Comparison of ENCODE assay signal across 23 mouse cellular contexts in genomic region chr5:119571644-119572043, GRCm38 (mm10).
DNase-seq lines count a peak whose midpoint lies in the region; ATAC-seq and TF ChIP-seq lines count a peak whose summit lies in the region.
"Had no signal": no experiment of that assay in that cellular context is flagged by ENCODE, and none has a peak within 500 bp of the region (broad histone marks: within the 10 kb centered on the region; RNA-seq: fewer than 3 reads in every experiment).

No protein-coding gene starts in this region.

- H3K79me2 ChIP-seq in liver, adult 2 months (ENCODE audit: control insufficient read depth, insufficient read depth, low read length), result no peaks in the 10 kb centered on the region

- no peak overlapping the region for H3K27ac ChIP-seq in hindbrain, postnatal 0 days
- H3K27ac ChIP-seq in hindbrain, embryonic 13.5 days, result no peak overlapping the region
- H3K27ac ChIP-seq in liver, adult 2 months (replicated peaks; ENCODE audit: insufficient read depth, low read depth, low read length), result no peak overlapping the region
- no peak overlapping the region for H3K27ac ChIP-seq in liver, embryonic 11.5 days (ENCODE audit: low read depth, low read length)
- H3K27ac ChIP-seq in testis, adult 2 months (ENCODE audit: control insufficient read depth, insufficient read depth, low read depth, low read length), result no peak overlapping the region
- no peak overlapping the region for H3K27ac ChIP-seq in stomach, postnatal 0 days (replicated peaks)
- H3K27ac ChIP-seq: embryonic facial prominence, embryonic 10.5 days; hindbrain, embryonic 14.5 days; liver, embryonic 15.5 days; neural tube, embryonic 12.5 days had no signal

- H3K27me3 ChIP-seq in hindbrain, postnatal 0 days (ENCODE audit: insufficient read depth, low read length), result no peaks in the 10 kb centered on the region
- H3K27me3 ChIP-seq in hindbrain, embryonic 13.5 days, result no peaks in the 10 kb centered on the region
- H3K27me3 ChIP-seq in liver, adult 2 months (ENCODE audit: control insufficient read depth, insufficient read depth, low read length), result no peaks in the 10 kb centered on the region
- H3K27me3 ChIP-seq in liver, embryonic 11.5 days (replicated peaks; ENCODE audit: control insufficient read depth, insufficient read depth, low read length), result no peaks in the 10 kb centered on the region
- no peaks in the 10 kb centered on the region for H3K27me3 ChIP-seq in testis, adult 2 months (ENCODE audit: control insufficient read depth, insufficient read depth, low read length)
- no peaks in the 10 kb centered on the region for H3K27me3 ChIP-seq in stomach, postnatal 0 days (ENCODE audit: control insufficient read depth, insufficient read depth, low read length)
- H3K27me3 ChIP-seq: liver, embryonic 15.5 days; megakaryocyte, embryonic 14.5 days; neural tube, embryonic 12.5 days had no signal

- no peak for TF ChIP-seq POLR2A in liver, adult 2 months (IDR thresholded peaks at IDR 0.05; ENCODE audit: extremely low read depth, insufficient read depth, low read length)
- TF ChIP-seq POLR2A in testis, adult 2 months (IDR thresholded peaks at IDR 0.05; ENCODE audit: control insufficient read depth, low read depth, low read length), result no peak

- H3K4me2 ChIP-seq in hindbrain, postnatal 0 days (ENCODE audit: low read depth, low read length), result no peak overlapping the region
- no peak overlapping the region for H3K4me2 ChIP-seq in hindbrain, embryonic 13.5 days
- H3K4me2 ChIP-seq in liver, embryonic 11.5 days, result no peak overlapping the region
- H3K4me2 ChIP-seq in stomach, postnatal 0 days (replicated peaks; ENCODE audit: low read depth), result no peak overlapping the region
- H3K4me2 ChIP-seq: hindbrain, embryonic 14.5 days; liver, embryonic 15.5 days; neural tube, embryonic 12.5 days had no signal

- 94% methylated on average over 3 of the region's 3 CpGs for WGBS in hindbrain, postnatal 0 days
- WGBS in hindbrain, embryonic 13.5 days, result 89% methylated on average over 3 of the region's 3 CpGs
- WGBS in liver, adult 2 months, result 96% methylated on average over 3 of the region's 3 CpGs
- 93% methylated on average over 3 of the region's 3 CpGs for WGBS in liver, embryonic 11.5 days
- whole genome bisulfite sequencing in stomach, postnatal 0 days, result 93% methylated on average over 3 of the region's 3 CpGs

- no peaks in the 10 kb centered on the region for H3K4me1 ChIP-seq in hindbrain, postnatal 0 days (ENCODE audit: insufficient read depth, low read length)
- H3K4me1 ChIP-seq in hindbrain, embryonic 13.5 days (replicated peaks), result no peaks in the 10 kb centered on the region
- H3K4me1 ChIP-seq in liver, adult 2 months (ENCODE audit: control insufficient read depth, insufficient read depth, low read length), result peaks cover 8% of the 10 kb centered on the region
- H3K4me1 ChIP-seq in liver, embryonic 11.5 days (replicated peaks; ENCODE audit: control insufficient read depth, insufficient read depth, low read length), result no peaks in the 10 kb centered on the region
- peaks cover 3% of the 10 kb centered on the region; the same call in 1 of the 2 replicates for H3K4me1 ChIP-seq in testis, adult 2 months (ENCODE audit: control insufficient read depth, insufficient read depth, low read length)
- no peaks in the 10 kb centered on the region for H3K4me1 ChIP-seq in stomach, postnatal 0 days (replicated peaks; ENCODE audit: control insufficient read depth, insufficient read depth)
- H3K4me1 ChIP-seq: megakaryocyte, embryonic 14.5 days had no signal

- DNase-seq in hindbrain, postnatal 0 days (ENCODE audit: low spot score), result no peak
- no peak for DNase-seq in liver, adult 2 months (ENCODE audit: extremely low read depth, low read depth, low spot score)
- DNase-seq in liver, embryonic 11.5 days (ENCODE audit: low spot score), result no peak
- DNase-seq in testis, postnatal 14 days (ENCODE audit: low spot score), result no peak
- DNase-seq in stomach, postnatal 0 days (ENCODE audit: low spot score), result no peak
- DNase-seq in thymus, postnatal 25 days, result no peak
- DNase-seq: adrenal gland, postnatal 25 days; cerebellum, postnatal 10 days; gastrocnemius, postnatal 36 days; lung, postnatal 14 days; midbrain, embryonic 14.5 days; right cerebral cortex, postnatal 14 days; spleen, adult 18-20 months; thymus, adult 18-20 months; thymus, postnatal 4 days had no signal

- 0 out of 2 replicates have a peak, but pooled peaks have one; percentile 12 for TF ChIP-seq CTCF in hindbrain, postnatal 0 days (IDR thresholded peaks at IDR 0.05; ENCODE audit: low read depth)
- peak; percentile 25; the same call in 1 of the 2 replicates for TF ChIP-seq CTCF in liver, adult 2 months (IDR thresholded peaks at IDR 0.05; ENCODE audit: low read depth, low read length)
- TF ChIP-seq CTCF in testis, adult 2 months (IDR thresholded peaks at IDR 0.05; ENCODE audit: control insufficient read depth, insufficient read depth, insufficient replicate concordance, low read depth, low read length), result peak; percentile 72; the same call in 1 of the 2 replicates
- peak; percentile 41 for TF ChIP-seq CTCF in stomach, postnatal 0 days (IDR thresholded peaks at IDR 0.05; ENCODE audit: low read depth)

- H3K9me3 ChIP-seq in hindbrain, postnatal 0 days (ENCODE audit: low read length), result peaks cover 4% of the 10 kb centered on the region; the same call in 1 of the 2 replicates
- peaks cover 10% of the 10 kb centered on the region for H3K9me3 ChIP-seq in hindbrain, embryonic 13.5 days
- peaks cover 10% of the 10 kb centered on the region; the same call in 1 of the 2 replicates for H3K9me3 ChIP-seq in liver, embryonic 11.5 days (ENCODE audit: control insufficient read depth, low read length)
- no peaks in the 10 kb centered on the region for H3K9me3 ChIP-seq in stomach, postnatal 0 days (ENCODE audit: control insufficient read depth, low read length)

- no peak for ATAC-seq in hindbrain, postnatal 0 days
- ATAC-seq in hindbrain, embryonic 13.5 days (ENCODE audit: low FRiP score), result no peak
- no peak for ATAC-seq in liver, embryonic 11.5 days (replicated peaks; ENCODE audit: low FRiP score)
- ATAC-seq in stomach, postnatal 0 days (ENCODE audit: low FRiP score, low TSS enrichment), result no peak
- ATAC-seq: forebrain, embryonic 16.5 days had no signal

- no peaks in the 10 kb centered on the region for H3K36me3 ChIP-seq in hindbrain, postnatal 0 days (ENCODE audit: insufficient read depth, low read length)
- no peaks in the 10 kb centered on the region for H3K36me3 ChIP-seq in hindbrain, embryonic 13.5 days
- H3K36me3 ChIP-seq in liver, adult 2 months (ENCODE audit: control insufficient read depth, insufficient read depth, low read length), result no peaks in the 10 kb centered on the region
- H3K36me3 ChIP-seq in liver, embryonic 11.5 days (ENCODE audit: control insufficient read depth, insufficient read depth, low read length), result no peaks in the 10 kb centered on the region; the same call in 1 of the 2 replicates
- H3K36me3 ChIP-seq in testis, adult 2 months (ENCODE audit: control insufficient read depth, insufficient read depth, low read length), result no peaks in the 10 kb centered on the region
- no peaks in the 10 kb centered on the region for H3K36me3 ChIP-seq in stomach, postnatal 0 days (ENCODE audit: control insufficient read depth, insufficient read depth, low read length)
- H3K36me3 ChIP-seq: liver, embryonic 15.5 days; neural tube, embryonic 12.5 days had no signal

- H3K4me3 ChIP-seq in hindbrain, postnatal 0 days (ENCODE audit: low read length), result no peak overlapping the region
- H3K4me3 ChIP-seq in hindbrain, embryonic 13.5 days, result no peak overlapping the region
- H3K4me3 ChIP-seq in liver, adult 2 months (ENCODE audit: insufficient read depth, low read depth, low read length), result no peak overlapping the region
- no peak overlapping the region for H3K4me3 ChIP-seq in liver, embryonic 11.5 days (ENCODE audit: low read depth, low read length)
- no peak overlapping the region for H3K4me3 ChIP-seq in testis, adult 2 months (ENCODE audit: control insufficient read depth, low read depth, low read length)
- H3K4me3 ChIP-seq in stomach, postnatal 0 days (ENCODE audit: low read depth, low read length), result no peak overlapping the region
- H3K4me3 ChIP-seq: embryonic facial prominence, embryonic 10.5 days; liver, embryonic 15.5 days; megakaryocyte, embryonic 14.5 days; neural tube, embryonic 12.5 days had no signal

- no peak overlapping the region for H3K9ac ChIP-seq in hindbrain, postnatal 0 days (replicated peaks; ENCODE audit: low read length)
- no peak overlapping the region for H3K9ac ChIP-seq in hindbrain, embryonic 13.5 days
- no peak overlapping the region for H3K9ac ChIP-seq in liver, adult 2 months (ENCODE audit: low read depth, low read length)
- no peak overlapping the region for H3K9ac ChIP-seq in liver, embryonic 11.5 days (ENCODE audit: low read depth, low read length)
- no peak overlapping the region for H3K9ac ChIP-seq in stomach, postnatal 0 days (ENCODE audit: low read length)
- H3K9ac ChIP-seq: hindbrain, embryonic 14.5 days; liver, embryonic 15.5 days; neural tube, embryonic 12.5 days had no signal

- no peak for TF ChIP-seq EP300 in stomach, postnatal 0 days (optimal IDR thresholded peaks at IDR 0.05)

Comparison
In these comparisons a context has a peak if more than half of its experiments do, and no peak if none do; other contexts are left out.
1. CTCF ChIP-seq: peak in every context shown above with its lines; median percentile 72 in testis, adult 2 months; 41 in stomach, postnatal 0 days; 25 in liver, adult 2 months; 12 in hindbrain, postnatal 0 days.